Mouse (Mus musculus) CH12F3 (cell line): ENCODE measurements around the gene Nbas.

Experiments used
- in situ Hi-C: fragments of 300-500 bp; cut with MboI; formaldehyde crosslinking; loops from 2 replicates; pipeline ENCODE4 v1.14.3; 2020; ENCODE audit warnings: low sequenced_read_pairs

Nbas gene

DNA sequence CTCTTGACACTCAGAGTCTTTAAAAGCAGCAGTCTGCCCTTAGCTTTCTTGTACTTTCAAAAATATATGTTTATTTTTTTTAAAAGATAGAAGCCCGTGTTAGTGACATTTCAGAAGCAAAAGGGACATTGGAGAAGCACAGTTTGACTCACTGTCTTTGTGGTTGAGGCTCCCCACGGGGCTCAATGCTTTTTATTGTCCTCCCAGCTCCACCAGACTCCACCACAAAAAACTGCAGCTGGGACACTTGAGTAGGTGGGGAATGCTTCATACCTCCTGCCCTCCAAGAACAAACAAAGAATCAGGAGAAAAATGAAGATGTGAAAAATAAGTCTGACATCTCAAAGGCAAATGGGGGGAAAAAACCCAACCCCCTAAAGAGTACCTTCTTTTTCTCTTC, 344.1 kb downstream of the Nbas start:
- in situ Hi-C loops, result no loop called here

DNA sequence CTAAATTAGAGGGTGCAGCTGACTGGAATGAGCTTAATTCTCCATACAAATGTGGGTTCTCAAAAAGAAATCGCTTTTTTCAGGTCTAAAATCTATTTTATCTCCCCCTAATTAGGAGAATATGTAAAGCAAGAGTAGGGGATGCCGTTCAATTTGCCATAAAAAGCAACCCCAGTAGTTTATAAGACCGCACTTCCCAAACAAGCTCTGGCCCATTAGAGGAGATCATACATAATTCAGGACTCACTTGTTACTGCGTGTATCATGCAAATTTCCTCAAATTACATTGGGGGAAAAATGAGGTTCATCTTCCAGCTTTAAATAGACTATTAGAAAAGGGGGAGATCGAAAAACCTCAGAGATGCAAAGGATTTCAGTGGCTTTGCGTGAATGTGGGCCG, 346.7 kb downstream of the Nbas start:
- in situ Hi-C loops, result no loop called here

DNA sequence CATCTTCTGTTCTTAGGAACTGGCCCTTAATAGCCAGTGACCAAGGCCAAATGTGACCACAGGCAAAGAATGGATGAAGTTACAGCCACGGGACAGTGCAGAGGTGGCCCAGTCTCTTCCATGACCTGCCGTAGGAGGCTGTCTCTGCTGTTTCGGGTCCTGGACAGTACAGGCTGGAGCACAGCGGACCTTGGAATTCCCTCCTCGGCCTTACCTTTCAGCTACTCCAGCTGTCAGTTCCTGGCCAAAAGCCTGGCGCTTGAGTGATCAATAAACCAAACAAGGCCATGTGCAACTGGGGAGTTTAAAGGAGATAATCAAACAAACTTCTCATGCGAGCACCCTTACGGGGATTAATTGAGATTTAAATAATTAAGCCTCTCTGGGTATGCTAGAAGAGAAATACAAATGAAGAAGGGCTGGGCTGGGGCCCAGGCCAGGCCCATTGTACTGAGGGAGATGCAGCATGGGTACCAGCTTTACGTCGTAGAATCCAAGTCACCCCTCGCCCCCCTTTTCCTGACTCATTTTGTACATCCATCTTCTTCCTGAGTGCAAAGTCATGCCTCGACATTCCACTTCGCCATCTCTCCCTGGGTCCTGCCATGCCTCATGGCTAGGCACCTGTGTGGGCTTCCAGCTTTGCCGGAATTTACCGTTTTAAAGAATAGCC, 353.4 kb downstream of the Nbas start:
- in situ Hi-C loops, result no loop called here

DNA sequence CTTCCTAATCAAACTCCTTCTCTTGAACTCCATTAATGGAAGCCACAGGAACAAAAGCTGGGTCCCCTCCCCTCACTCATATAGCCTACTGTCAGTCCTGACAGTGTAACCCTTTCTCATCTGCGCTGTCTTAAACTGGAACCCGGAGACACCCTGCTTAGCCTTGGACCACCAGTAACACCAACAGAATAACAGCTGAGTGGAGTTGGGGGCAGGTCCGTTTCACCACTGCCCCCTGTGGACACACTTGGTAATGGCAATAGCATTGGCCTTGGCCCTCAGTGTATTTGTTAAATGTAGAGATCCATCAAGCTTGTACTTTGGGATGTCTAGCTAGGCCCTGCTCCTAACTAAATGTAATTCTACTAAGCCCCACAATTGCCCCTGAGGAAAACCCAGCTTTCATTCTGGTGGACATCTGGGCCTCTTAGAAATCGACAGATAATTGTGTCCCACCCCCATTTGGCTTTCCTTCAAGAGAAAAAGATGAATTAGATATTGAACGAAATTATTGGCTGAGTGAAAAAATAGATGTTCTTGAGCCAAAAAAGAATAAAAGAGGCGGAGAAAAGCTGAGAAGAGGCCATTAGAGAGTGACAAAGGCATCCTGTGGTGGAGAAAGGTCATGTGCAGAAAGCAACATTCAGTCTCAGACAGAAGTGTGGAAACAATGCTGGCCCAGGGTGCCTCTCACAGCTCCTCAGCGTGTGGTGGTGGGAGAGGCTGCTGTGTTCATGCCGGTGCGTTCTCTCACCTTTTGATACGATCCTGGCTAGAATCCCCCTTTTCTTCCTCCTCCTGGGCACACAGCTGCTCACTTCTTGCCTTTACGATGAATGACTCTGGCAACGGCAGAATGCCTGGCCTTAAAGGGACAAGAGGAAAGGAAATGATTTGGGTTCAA, 358.1 kb downstream of the Nbas start:
- in situ Hi-C loops, result no loop called here
